Mouse (Mus musculus) heart, embryonic 12.5 days (tissue): Measurements from ENCODE around the gene B3gnt3. TPM values are rescaled to one million over a fixed set of nuclear protein-coding genes. Genes with fewer than 3 reads are reported as not detected.

Source experiments
- ATAC-seq: fragments of 200-750 bp; cut with Nextera tagmentation; 2 replicates; pipeline ENCODE4 v1.8.0; 2017; ENCODE audit warnings: moderate TSS enrichment, moderate library complexity; ENCODE audit not compliant: insufficient number of reproducible peaks, low FRiP score
- H3K27ac ChIP-seq: fragments of 300-500 bp; sonication (generic); 2 replicates; pipeline ENCODE4 v1.5.1; 2016; ENCODE audit warnings: mild to moderate bottlenecking, moderate library complexity; ENCODE audit not compliant: poor library complexity, severe bottlenecking
- H3K27me3 ChIP-seq: fragments of 300-500 bp; sonication (generic); replicated peaks from 2 replicates; pipeline ENCODE4 v1.6.1; 2016; ENCODE audit warnings: mild to moderate bottlenecking, moderate library complexity
- H3K36me3 ChIP-seq: fragments of 300-500 bp; sonication (generic); 2 replicates; pipeline ENCODE4 v1.6.1; 2016; ENCODE audit warnings: mild to moderate bottlenecking, moderate library complexity
- H3K4me1 ChIP-seq: fragments of 300-500 bp; sonication (generic); replicated peaks from 2 replicates; pipeline ENCODE4 v1.6.1; 2016; ENCODE audit warnings: mild to moderate bottlenecking
- H3K4me2 ChIP-seq: fragments of 300-500 bp; sonication (generic); 2 replicates; pipeline ENCODE4 v1.6.1; 2016; ENCODE audit warnings: mild to moderate bottlenecking, moderate library complexity
- H3K4me3 ChIP-seq: fragments of 300-500 bp; sonication (generic); 2 replicates; pipeline ENCODE4 v1.5.1; 2016; ENCODE audit warnings: mild to moderate bottlenecking
- H3K9ac ChIP-seq: fragments of 300-500 bp; sonication (generic); 2 replicates; pipeline ENCODE4 v1.6.1; 2016; ENCODE audit warnings: mild to moderate bottlenecking, moderate library complexity
- H3K9me3 ChIP-seq: fragments of 300-500 bp; sonication (generic); replicated peaks from 2 replicates; pipeline ENCODE4 v1.6.1; 2016; ENCODE audit warnings: mild to moderate bottlenecking, moderate library complexity
- WGBS: fragments of 180-500 bp; shearing (Covaris S2); methylation state at CpG from one replicate; pipeline ENCODE4 v1.1.7; 2016; 5-methylcytosine and 5-hydroxymethylcytosine counted together
- polyA plus RNA-seq: library from polyadenylated mRNA; unstranded; fragments of >200 nt; fragmentation: Nextera tagmentation; extraction: Ambion mirVana; gene quantifications from 2 replicates; pipeline ENCODE4 v1.2.1, GENCODE M21; 2016

Gene B3gnt3
- polyA plus RNA-seq, 1 experiment from 2014 or later = 3.7 TPM

- Histone ChIP-seq H3K27me3 (peaks cover 53% of the 10 kb centered on the region), H3K4me3 (no peak overlapping the region), H3K4me2 (peak overlapping the region; percentile 88), H3K36me3 (no peaks in the 10 kb centered on the region), H3K9ac (no peak overlapping the region), H3K4me1 (peaks cover 27% of the 10 kb centered on the region), H3K9me3 (no peaks in the 10 kb centered on the region), H3K27ac (peak overlapping the region; percentile 28; the same call in 1 of the 2 replicates)
- no peak for ATAC-seq
These were observed 24.0 kb downstream of the B3gnt3 start for GRCm38 (mm10) chr8:71677555-71677954.

DNA sequence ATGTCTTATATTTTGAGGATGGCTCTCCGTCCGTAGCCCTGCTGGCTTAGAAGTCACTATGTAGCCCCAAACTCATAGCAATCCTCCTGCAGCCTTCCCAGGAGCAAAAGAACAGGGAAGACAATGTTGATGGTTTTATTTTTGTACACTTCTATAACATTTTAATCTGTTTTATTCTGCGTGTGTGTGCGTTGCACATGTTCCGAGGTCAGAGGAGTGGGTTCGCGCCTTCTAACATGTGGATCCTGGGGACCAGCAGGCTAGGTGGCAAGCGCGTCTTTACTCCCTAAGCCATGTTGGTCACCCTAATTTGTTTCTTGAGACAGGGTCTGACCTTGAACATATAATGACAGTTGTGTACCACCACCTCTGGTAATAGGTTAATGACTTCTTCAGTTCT is 24.8 kb downstream of the B3gnt3 start:
- Histone ChIP-seq H3K4me3 (peak overlapping the region; percentile 89), H3K4me1 (peaks cover 27% of the 10 kb centered on the region), H3K27ac (peak overlapping the region; percentile 70; the same call in 1 of the 2 replicates), H3K36me3 (no peaks in the 10 kb centered on the region), H3K27me3 (peaks cover 45% of the 10 kb centered on the region), H3K9me3 (no peaks in the 10 kb centered on the region), H3K9ac (peak overlapping the region; percentile 94), H3K4me2 (peak overlapping the region; percentile 88)
- ATAC-seq = no peak
- WGBS = 54% methylated on average over 9 of the region's 9 CpGs

GRCm38 (mm10) chr8:71676020-71676741 is 25.4 kb downstream of the B3gnt3 start, which contains the start of gene Jak3:
TSS of gene Jak3 (plus strand) at chr8:71676296.
- Histone ChIP-seq H3K9ac (peak within 1 kb of the TSS; percentile 94), H3K4me1 (peaks cover 30% of the 10 kb centered on the region), H3K36me3 (no peaks in the 10 kb centered on the region), H3K27me3 (peaks cover 39% of the 10 kb centered on the region), H3K4me2 (peak within 1 kb of the TSS; percentile 88), H3K4me3 (peak within 1 kb of the TSS; percentile 89), H3K27ac (peak within 1 kb of the TSS; percentile 70), H3K9me3 (no peaks in the 10 kb centered on the region)
- WGBS = 3% methylated on average over 40 of the region's 40 CpGs
- ATAC-seq = peak; percentile 64

GRCm38 (mm10) chr8:71675456-71676019 is 26.1 kb downstream of the B3gnt3 start:
- Histone ChIP-seq H3K9ac (peak overlapping the region; percentile 94), H3K27me3 (peaks cover 33% of the 10 kb centered on the region), H3K36me3 (no peaks in the 10 kb centered on the region), H3K9me3 (no peaks in the 10 kb centered on the region), H3K4me2 (peak overlapping the region; percentile 88), H3K27ac (no peak overlapping the region), H3K4me3 (peak overlapping the region; percentile 89), H3K4me1 (peaks cover 34% of the 10 kb centered on the region)
- 38% methylated on average over 9 of the region's 9 CpGs for WGBS
- ATAC-seq = no peak

DNA sequence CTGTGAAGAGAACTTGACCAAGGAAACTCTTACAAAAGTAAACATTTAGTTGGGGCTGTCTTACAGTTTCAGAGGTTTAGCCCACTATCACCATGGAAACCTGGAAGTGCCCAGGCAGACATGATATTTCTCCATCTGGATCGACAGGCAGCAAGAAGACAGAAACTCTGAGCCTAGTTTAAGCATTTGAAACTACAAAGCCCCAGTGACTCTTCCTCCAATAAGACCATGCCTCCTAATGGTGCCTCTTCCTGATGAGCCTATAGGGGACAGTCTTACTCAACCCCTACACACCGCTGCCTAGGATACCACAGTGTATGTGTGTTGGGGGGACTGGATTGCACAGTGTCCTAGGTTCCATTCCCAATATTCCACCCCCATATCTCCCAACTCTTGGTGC is 27.5 kb downstream of the B3gnt3 start:
- H3K27me3 ChIP-seq = peaks cover 18% of the 10 kb centered on the region
- H3K4me1 ChIP-seq = peaks cover 31% of the 10 kb centered on the region
- no peak overlapping the region for H3K4me3 ChIP-seq
- no peak overlapping the region for H3K27ac ChIP-seq
- H3K9ac ChIP-seq = no peak overlapping the region
- no peak for ATAC-seq
- H3K36me3 ChIP-seq = no peaks in the 10 kb centered on the region
- 60% methylated on average over 2 of the region's 2 CpGs for WGBS
- H3K9me3 ChIP-seq = no peaks in the 10 kb centered on the region
- H3K4me2 ChIP-seq = no peak overlapping the region

DNA sequence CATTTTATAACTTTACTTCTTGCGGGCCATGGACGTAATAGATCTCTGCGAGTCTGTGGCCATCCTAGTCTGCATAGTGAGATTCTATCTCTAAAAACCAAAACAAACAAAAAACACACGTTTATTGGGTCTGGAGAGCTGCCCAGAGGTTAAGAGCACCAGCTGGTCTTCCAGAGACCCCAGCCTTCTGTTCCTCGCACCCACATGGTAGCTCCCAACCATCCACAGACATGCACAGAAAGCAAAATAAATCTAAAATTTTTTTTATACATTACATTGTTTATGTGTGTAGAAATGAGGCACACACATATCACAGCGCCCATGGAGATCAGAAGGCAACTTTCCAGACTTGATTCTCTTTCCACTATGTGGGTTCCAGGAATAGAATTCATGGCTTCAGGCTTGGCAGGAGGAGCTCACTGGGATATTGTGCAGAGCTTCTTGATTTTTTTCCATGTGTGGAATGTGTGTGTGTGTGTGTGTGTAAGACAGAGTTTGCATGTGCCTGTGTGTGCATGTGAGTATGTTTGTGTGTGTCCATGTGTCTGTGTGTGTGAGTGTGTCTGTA is 29.3 kb downstream of the B3gnt3 start:
- peak overlapping the region; percentile 49; the same call in 1 of the 2 replicates for H3K9ac ChIP-seq
- no peak overlapping the region for H3K27ac ChIP-seq
- H3K4me1 ChIP-seq = peaks cover 47% of the 10 kb centered on the region
- H3K4me3 ChIP-seq = peak overlapping the region; percentile 57
- 62% methylated on average over 6 of the region's 6 CpGs for WGBS
- peak overlapping the region; percentile 99 for H3K4me2 ChIP-seq
- no peaks in the 10 kb centered on the region; the same call in 1 of the 2 replicates for H3K27me3 ChIP-seq
- H3K9me3 ChIP-seq = no peaks in the 10 kb centered on the region
- no peak for ATAC-seq
- no peaks in the 10 kb centered on the region for H3K36me3 ChIP-seq

DNA sequence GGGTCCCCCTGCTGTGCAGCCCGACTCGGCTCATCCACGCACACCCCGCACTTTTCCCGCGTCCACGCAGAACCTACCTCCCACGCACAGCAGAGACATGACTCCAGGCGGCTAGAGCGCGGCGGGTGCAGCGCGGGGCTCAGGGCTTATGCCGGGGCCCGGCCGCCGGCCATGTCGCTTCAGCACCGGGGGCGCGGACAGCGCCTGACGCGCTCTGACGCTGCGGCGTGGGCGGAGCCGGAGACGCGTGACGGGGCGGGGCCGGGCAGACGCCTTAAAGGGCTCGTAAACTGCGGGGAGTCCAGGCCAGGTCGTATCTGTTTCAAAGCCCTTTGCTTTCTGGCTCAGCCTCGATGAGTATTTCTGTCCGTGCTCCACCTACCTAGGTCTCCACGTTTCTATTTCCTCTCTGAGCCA is 30.0 kb downstream of the B3gnt3 start, which contains the start of gene Unc13a:
Gene Unc13a (minus strand): TSS at position 209 of the 417 bp plus-strand sequence.
- no peaks in the 10 kb centered on the region; the same call in 1 of the 2 replicates for H3K27me3 ChIP-seq
- H3K4me3 ChIP-seq = peak within 1 kb of the TSS; percentile 57
- peak; percentile 58 for ATAC-seq
- H3K4me1 ChIP-seq = peaks cover 47% of the 10 kb centered on the region
- H3K9me3 ChIP-seq = no peaks in the 10 kb centered on the region
- H3K9ac ChIP-seq = peak within 1 kb of the TSS; percentile 57
- peak within 1 kb of the TSS; percentile 99 for H3K4me2 ChIP-seq
- no peaks in the 10 kb centered on the region for H3K36me3 ChIP-seq
- WGBS = under 1% methylated on average over 42 of the region's 42 CpGs
- 0 out of 2 replicates have a peak within 1 kb of the TSS, but pooled peaks have one; percentile 11 for H3K27ac ChIP-seq

DNA sequence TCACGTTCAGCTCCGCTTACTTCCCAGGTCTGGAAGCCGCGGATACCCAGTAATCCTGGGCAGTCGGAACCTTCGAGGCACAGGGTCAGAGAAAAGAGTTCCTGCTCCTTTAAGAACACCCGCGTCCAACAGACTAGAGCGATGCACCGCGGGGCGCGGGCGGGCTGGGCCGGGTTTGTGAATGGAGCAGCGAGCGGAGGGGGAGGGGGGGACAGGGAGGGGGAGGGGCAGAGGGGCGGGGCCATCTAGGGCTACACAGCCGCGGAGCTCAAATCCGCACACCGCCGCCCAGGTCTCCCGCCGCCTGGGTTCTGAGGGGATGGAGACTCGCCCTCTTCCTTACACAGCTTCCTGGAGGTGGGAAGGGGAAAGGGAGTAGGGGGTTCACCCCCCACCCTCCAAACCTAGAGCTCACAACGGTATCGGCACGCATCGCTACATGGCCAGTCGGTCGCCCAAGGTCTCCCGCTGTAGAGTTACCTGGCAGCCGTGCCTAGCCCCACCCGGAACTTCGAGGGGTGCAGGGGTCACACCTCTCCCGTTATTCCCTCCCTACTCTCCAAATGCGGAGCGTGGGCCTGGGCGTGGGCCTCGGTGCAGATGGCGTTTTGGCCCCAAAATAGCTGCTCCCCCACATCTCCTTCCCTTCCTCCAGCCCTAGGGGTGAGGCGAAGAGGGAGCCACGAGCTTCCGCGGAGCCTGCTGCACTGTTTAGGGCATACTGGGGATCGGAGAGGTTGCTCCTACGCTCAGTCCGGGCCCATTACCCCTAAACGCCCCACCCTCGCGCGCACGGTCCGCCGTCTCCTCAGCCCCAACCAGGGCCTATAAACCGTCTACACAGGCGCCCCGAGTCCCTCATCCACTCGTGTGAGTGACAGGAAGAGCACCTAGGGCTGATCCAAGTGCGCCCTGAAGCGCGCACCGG is 30.7 kb downstream of the B3gnt3 start:
- Histone ChIP-seq H3K36me3 (no peaks in the 10 kb centered on the region), H3K27ac (no peak overlapping the region), H3K27me3 (no peaks in the 10 kb centered on the region; the same call in 1 of the 2 replicates), H3K4me2 (peak overlapping the region; percentile 99), H3K4me1 (peaks cover 49% of the 10 kb centered on the region), H3K4me3 (peak overlapping the region; percentile 57), H3K9me3 (no peaks in the 10 kb centered on the region), H3K9ac (peak overlapping the region; percentile 57)
- ATAC-seq = peak; percentile 16; the same call in 1 of the 2 replicates
- WGBS = under 1% methylated on average over 56 of the region's 64 CpGs

DNA sequence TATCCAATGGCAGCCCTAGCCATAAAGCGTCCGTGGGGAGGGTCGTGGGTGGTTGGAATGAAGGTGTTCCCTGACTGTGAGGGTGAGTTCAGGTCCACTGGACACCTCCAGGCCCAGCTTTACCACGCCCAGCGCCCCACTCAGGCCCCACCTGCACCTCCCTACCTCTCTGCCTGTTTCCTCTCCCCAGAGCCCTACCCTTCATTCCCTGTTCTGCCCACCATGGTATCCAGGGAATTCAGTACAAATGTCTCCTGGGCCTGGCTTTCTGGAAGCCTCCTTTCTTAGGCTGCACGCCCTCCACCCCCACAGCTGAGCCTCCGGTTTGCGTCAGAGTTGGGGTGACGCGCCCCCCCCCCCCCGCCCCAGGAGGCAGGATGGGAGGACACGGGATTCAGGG is 31.4 kb downstream of the B3gnt3 start:
- 16% methylated on average over 12 of the region's 12 CpGs for WGBS
- ATAC-seq = no peak
- H3K4me1 ChIP-seq = peaks cover 52% of the 10 kb centered on the region
- no peak overlapping the region for H3K27ac ChIP-seq
- H3K4me2 ChIP-seq = peak overlapping the region; percentile 99
- no peaks in the 10 kb centered on the region for H3K36me3 ChIP-seq
- peak overlapping the region; percentile 57 for H3K4me3 ChIP-seq
- no peaks in the 10 kb centered on the region for H3K27me3 ChIP-seq
- peak overlapping the region; percentile 57 for H3K9ac ChIP-seq
- no peaks in the 10 kb centered on the region for H3K9me3 ChIP-seq

GRCm38 (mm10) chr8:71668220-71668975 is 33.2 kb downstream of the B3gnt3 start:
- H3K36me3 ChIP-seq = no peaks in the 10 kb centered on the region
- H3K27ac ChIP-seq = peak overlapping the region; percentile 81
- peak overlapping the region; percentile 66 for H3K4me2 ChIP-seq
- 2% methylated on average over 21 of the region's 21 CpGs for WGBS
- peaks cover 11% of the 10 kb centered on the region for H3K27me3 ChIP-seq
- peak overlapping the region; percentile 60 for H3K9ac ChIP-seq
- ATAC-seq = peak; percentile 75
- peak overlapping the region; percentile 23 for H3K4me3 ChIP-seq
- peaks cover 56% of the 10 kb centered on the region for H3K4me1 ChIP-seq
- no peaks in the 10 kb centered on the region for H3K9me3 ChIP-seq
